Mouse (Mus musculus): ENCODE results near the gene Copa.

- no peak for TF ChIP-seq CTCF (conservative IDR thresholded peaks at IDR 0.05; ENCODE audit: low read length)
- no peak for TF ChIP-seq POU5F1 (IDR thresholded peaks at IDR 0.05; ENCODE audit: borderline replicate concordance, low read length)
- TF ChIP-seq NANOG (IDR thresholded peaks at IDR 0.05; ENCODE audit: borderline replicate concordance, low read length) = no peak
Observed at GRCm38 (mm10) chr1:172159970-172160369, 77.6 kb downstream of the Copa start.

Measured in E14TG2a.4 (cell line).